Mouse (Mus musculus) hematopoietic stem cell, adult 5-6 weeks (primary cell): ENCODE data around the gene Hist1h2af. TPM values are rescaled to one million over a fixed set of nuclear protein-coding genes. Genes with fewer than 3 reads are reported as not detected.
"Not testable (repeated sequence)": the region's sequence is repeated elsewhere in the genome, so short reads cannot be mapped to it uniquely, and the experiment has no call there.

Experiments used
- ATAC-seq, 2 experiments: fragments of 125-278 bp in 1 of 2; replicated peaks in 1 of 2; 2 replicates each; pipeline ENCODE4 v1.8.0; 2016 to 2017; ENCODE audit warnings: inconsistent platforms in 2 of 2, mild to moderate bottlenecking in 2 of 2, moderate number of reproducible peaks in 2 of 2, low read depth in 1 of 2, moderate TSS enrichment in 1 of 2; ENCODE audit not compliant: low FRiP score in 2 of 2, poor library complexity in 2 of 2, severe bottlenecking in 2 of 2, insufficient read depth in 1 of 2, low TSS enrichment in 1 of 2
- total RNA-seq: library from RNA; stranded (forward); fragments of 172-1452, 232-1000 nt; gene quantifications from 2 replicates; pipeline ENCODE4 v1.2.3, GENCODE M21; 2017

Gene Hist1h2af
- total RNA-seq, 1 experiment from 2014 or later: 1,435 TPM

GRCm38 (mm10) chr13:23564482-23564881 lies 30.8 kb downstream of the Hist1h2af start:
- no peak for ATAC-seq

- ATAC-seq: not testable (repeated sequence)
Measured at GRCm38 (mm10) chr13:23570261-23571021, 36.7 kb downstream of the Hist1h2af start.

- ATAC-seq: peak; percentile 85 to 87
Measured at GRCm38 (mm10) chr13:23571022-23571503, 37.4 kb downstream of the Hist1h2af start, which contains the start of the genes Hist1h2ae and Hist1h2bg. TSS of gene Hist1h2ae (minus strand) at chr13:23571220. TSS of gene Hist1h2bg (plus strand) at chr13:23571396.

GRCm38 (mm10) chr13:23571504-23572217 lies 38.0 kb downstream of the Hist1h2af start:
- ATAC-seq: peak; percentile 3 to 6; a peak in 1 of 4 replicates

- no peak for ATAC-seq
Measured at GRCm38 (mm10) chr13:23572218-23573033, 38.7 kb downstream of the Hist1h2af start.

- ATAC-seq: not testable (repeated sequence)
Measured at GRCm38 (mm10) chr13:23573034-23573897, 39.6 kb downstream of the Hist1h2af start.

- ATAC-seq: peak; percentile 82 to 83
Measured at GRCm38 (mm10) chr13:23573898-23574524, 40.3 kb downstream of the Hist1h2af start, which contains the start of the genes Hist1h2bf and Hist1h2ad. TSS of gene Hist1h2bf (minus strand) at chr13:23574196. TSS of gene Hist1h2ad (plus strand) at chr13:23574381.

- ATAC-seq: not testable (repeated sequence)
Measured at GRCm38 (mm10) chr13:23574546-23575170, 41.0 kb downstream of the Hist1h2af start.

- peak; percentile 35 to 47; a peak in 3 of 4 replicates for ATAC-seq
Measured at GRCm38 (mm10) chr13:23575271-23575851, 41.7 kb downstream of the Hist1h2af start, which contains the start of gene Hist1h3d. TSS of gene Hist1h3d (plus strand) at chr13:23575763.

GRCm38 (mm10) chr13:23575864-23576313 lies 42.2 kb downstream of the Hist1h2af start:
- ATAC-seq: not testable (repeated sequence)

- no peak for ATAC-seq
Measured at GRCm38 (mm10) chr13:23576351-23576881, 42.7 kb downstream of the Hist1h2af start.

GRCm38 (mm10) chr13:23576906-23577639 lies 43.4 kb downstream of the Hist1h2af start:
- ATAC-seq: no peak

GRCm38 (mm10) chr13:23577835-23578234 lies 44.1 kb downstream of the Hist1h2af start:
- no peak for ATAC-seq
